Mouse (Mus musculus) erythroblast, embryonic 14.5 days (primary cell): ENCODE measurements around the gene Arhgap22. TPM values are rescaled to one million over a fixed set of nuclear protein-coding genes. Genes with fewer than 3 reads are reported as not detected.

Source experiments
- H3K27me3 ChIP-seq: 2 replicates; pipeline ENCODE4 v1.6.1; 2012; ENCODE audit warnings: inconsistent platforms; ENCODE audit not compliant: control insufficient read depth
- H3K36me3 ChIP-seq: 2 replicates; pipeline ENCODE4 v1.6.1; 2012; ENCODE audit warnings: mild to moderate bottlenecking, inconsistent platforms; ENCODE audit not compliant: control insufficient read depth
- H3K4me1 ChIP-seq: 2 replicates; pipeline ENCODE4 v1.6.1; 2012; ENCODE audit warnings: inconsistent platforms; ENCODE audit not compliant: control insufficient read depth
- H3K4me3 ChIP-seq: replicated peaks from 2 replicates; pipeline ENCODE3; 2012; ENCODE audit warnings: moderate library complexity, mild to moderate bottlenecking, inconsistent platforms
- H3K9me3 ChIP-seq: 2 replicates; pipeline ENCODE4 v1.6.1; 2012; ENCODE audit warnings: low read length, inconsistent platforms, mixed read lengths; ENCODE audit not compliant: control insufficient read depth
- GATA1 ChIP-seq: IDR thresholded peaks from 2 replicates; pipeline ENCODE4 v1.6.1; 2012; ENCODE audit warnings: low read length, inconsistent platforms, mixed read lengths
- TAL1 ChIP-seq: IDR thresholded peaks from 3 replicates; pipeline ENCODE4 v1.6.1; 2012; ENCODE audit warnings: low read length, inconsistent platforms, mixed read lengths
- polyA plus RNA-seq: library from polyadenylated mRNA; stranded (reverse); fragments of >175 nt; gene quantifications from 2 replicates; pipeline ENCODE4 v1.2.3, GENCODE M21; 2012

Arhgap22 gene
- polyA plus RNA-seq, 1 experiment: 0.02 TPM

DNA sequence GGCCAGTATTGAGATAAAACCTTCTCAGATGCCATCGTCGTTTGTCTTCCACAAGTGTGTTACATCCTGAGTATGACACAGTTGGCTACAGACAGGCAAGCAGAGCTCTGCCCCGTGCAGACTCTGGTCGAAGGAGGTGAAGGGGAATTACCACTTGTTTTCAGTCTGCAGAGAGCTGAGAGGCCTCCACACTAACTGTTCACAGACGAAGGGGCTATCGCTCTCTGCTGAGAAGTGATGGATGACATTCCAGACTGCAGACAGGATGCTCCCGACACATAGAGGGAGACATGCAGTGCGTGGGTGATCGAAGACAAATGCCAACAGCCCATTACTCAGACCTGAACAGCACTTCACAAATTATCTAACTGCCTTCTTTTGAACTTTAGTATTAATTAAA, 76.2 kb downstream of the Arhgap22 start:
- no peaks in the 10 kb centered on the region for H3K4me1 ChIP-seq
- H3K9me3 ChIP-seq: no peaks in the 10 kb centered on the region
- H3K36me3 ChIP-seq: no peaks in the 10 kb centered on the region
- no peaks in the 10 kb centered on the region for H3K27me3 ChIP-seq
- H3K4me3 ChIP-seq: no peak overlapping the region
- no peak for TF ChIP-seq GATA1

DNA sequence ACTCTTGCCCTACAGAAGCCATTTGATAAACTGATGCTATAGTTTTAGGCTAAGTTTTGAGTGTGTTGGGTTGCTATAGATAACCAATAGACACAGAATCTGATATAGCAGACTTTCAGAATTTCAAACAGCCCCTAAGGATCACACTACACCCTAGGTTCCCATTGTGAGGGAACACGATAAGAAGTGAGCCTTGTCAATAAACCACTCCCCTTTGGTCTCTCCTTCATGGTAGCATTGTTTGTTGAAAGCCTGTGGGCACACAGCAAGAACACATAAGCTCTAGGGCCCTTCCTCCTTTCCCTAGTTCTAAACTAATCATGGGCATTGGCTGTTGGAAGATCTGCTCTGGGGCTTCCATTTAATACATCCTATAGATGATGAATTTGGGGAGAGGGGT, 80.7 kb downstream of the Arhgap22 start:
- no peak for TF ChIP-seq TAL1
- TF ChIP-seq GATA1: no peak
- Histone ChIP-seq H3K9me3 (no peaks in the 10 kb centered on the region), H3K27me3 (no peaks in the 10 kb centered on the region), H3K4me1 (no peaks in the 10 kb centered on the region), H3K4me3 (no peak overlapping the region), H3K36me3 (no peaks in the 10 kb centered on the region)

DNA sequence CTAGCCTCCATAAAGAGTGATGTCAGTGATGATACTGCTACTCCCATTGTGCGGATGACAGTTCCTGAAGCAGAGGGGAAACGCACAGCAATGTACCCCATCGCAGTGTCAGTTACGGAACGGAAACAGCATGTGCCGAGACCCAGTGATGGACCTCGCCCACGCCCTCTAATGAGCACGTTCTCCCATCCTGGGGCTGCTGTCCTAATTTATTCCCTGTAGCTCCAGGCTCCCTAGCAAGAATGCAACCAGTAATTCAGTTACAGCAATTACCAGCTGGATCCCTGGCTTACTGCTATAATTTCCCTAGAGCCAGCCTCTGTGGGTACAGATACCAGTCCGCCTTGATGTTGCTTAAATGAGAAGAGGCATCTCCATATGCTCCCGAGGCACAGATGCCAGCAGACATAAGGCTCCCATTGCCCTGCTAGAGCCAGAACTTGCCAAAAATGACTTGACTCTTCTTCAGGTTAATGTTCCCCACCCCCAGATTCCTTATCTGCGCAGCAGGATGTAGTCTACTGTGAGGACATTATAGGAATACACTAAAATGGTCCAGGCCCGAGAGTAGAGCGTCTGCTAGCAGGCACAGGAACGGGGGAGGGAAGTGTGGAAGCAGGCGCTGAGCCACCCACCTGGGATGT, 83.0 kb downstream of the Arhgap22 start:
- no peak overlapping the region for H3K4me3 ChIP-seq
- H3K27me3 ChIP-seq: no peaks in the 10 kb centered on the region
- H3K4me1 ChIP-seq: no peaks in the 10 kb centered on the region
- no peak for TF ChIP-seq GATA1
- no peak for TF ChIP-seq TAL1
- H3K36me3 ChIP-seq: no peaks in the 10 kb centered on the region
- no peaks in the 10 kb centered on the region for H3K9me3 ChIP-seq

DNA sequence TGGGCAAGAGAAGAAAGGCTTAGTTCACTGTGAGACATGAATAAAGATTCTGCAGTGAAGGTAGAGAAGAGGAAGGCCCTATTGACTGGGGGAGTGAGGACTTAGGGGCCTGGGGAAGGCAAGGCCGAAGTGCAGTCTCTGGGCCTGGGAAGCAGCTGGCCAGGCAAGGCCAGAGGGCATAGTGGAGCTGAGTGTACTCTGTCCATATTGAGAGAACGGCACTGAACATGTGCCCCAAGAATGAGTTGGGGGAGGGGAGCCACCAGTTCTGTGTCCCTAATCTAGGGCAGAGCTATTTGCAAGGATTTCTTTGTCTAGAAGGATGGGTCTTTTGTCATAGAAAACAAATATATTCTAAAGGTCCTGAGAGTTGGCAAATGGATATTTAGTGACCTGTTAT, 86.8 kb downstream of the Arhgap22 start:
- TF ChIP-seq TAL1 (no peak), GATA1 (no peak)

DNA sequence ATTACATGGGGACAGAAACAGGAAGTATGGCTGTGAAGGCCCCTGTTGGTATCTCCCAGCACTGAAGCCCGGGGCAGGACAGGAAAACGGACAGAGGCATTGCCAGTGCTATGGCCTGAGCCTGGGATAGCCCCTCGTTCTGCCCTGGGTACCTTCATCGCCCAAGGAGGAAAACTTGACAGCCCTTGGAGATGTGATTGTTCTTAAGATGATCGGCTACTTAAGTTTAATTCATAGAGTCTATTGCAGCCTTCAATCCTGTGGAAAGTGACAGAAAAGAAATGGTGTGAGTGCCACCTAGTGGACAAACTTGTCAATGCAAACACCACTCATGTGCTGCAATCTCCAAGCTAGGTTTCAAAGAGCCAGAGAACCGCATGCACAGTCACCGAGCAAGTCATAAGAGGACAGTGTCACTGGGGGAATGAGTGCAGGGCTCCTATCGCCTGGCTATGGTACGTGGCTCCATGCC, 89.6 kb downstream of the Arhgap22 start:
- Histone ChIP-seq H3K4me3 (no peak overlapping the region), H3K9me3 (no peaks in the 10 kb centered on the region), H3K27me3 (no peaks in the 10 kb centered on the region), H3K36me3 (no peaks in the 10 kb centered on the region), H3K4me1 (no peaks in the 10 kb centered on the region)
- no peak for TF ChIP-seq TAL1
- TF ChIP-seq GATA1: no peak

More for the DNA sequence above, 86.8 kb downstream of the Arhgap22 start:
- Histone ChIP-seq H3K9me3 (no peaks in the 10 kb centered on the region), H3K4me1 (no peaks in the 10 kb centered on the region), H3K4me3 (no peak overlapping the region), H3K27me3 (no peaks in the 10 kb centered on the region), H3K36me3 (no peaks in the 10 kb centered on the region)

DNA sequence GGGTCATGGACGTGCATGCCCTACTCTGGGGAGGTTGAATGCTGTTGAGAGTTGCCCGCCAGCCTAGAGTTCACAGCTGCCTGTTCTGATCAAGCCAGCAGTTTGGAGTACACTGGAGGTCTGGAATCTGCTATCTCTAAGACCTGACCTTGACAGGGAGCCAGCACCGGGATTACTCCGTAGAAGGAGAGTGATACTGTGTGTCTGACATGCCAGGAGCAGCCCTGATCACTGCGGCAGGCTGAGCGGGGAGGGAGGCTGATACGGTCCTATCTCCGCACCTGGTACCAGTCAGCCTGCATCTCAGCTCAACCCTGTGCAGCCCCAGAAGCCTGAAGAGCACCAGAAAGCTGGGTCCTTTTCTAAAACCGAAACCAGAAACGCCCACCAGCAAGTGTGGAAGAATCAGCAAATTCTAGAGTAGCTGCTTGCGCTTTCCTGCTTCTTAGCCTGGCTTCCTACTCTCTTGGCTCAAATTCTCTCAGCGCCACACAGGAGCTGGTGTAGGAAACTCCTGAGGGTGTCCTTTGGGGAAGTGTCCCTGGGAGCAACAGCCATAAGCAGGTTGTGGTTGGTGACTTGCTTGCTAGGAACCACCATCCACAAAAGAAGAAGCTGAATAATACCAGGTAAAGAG, 91.9 kb downstream of the Arhgap22 start:
- TF ChIP-seq TAL1: no peak
- no peak for TF ChIP-seq GATA1
- Histone ChIP-seq H3K36me3 (no peaks in the 10 kb centered on the region), H3K4me3 (no peak overlapping the region), H3K4me1 (no peaks in the 10 kb centered on the region), H3K9me3 (no peaks in the 10 kb centered on the region), H3K27me3 (no peaks in the 10 kb centered on the region)

DNA sequence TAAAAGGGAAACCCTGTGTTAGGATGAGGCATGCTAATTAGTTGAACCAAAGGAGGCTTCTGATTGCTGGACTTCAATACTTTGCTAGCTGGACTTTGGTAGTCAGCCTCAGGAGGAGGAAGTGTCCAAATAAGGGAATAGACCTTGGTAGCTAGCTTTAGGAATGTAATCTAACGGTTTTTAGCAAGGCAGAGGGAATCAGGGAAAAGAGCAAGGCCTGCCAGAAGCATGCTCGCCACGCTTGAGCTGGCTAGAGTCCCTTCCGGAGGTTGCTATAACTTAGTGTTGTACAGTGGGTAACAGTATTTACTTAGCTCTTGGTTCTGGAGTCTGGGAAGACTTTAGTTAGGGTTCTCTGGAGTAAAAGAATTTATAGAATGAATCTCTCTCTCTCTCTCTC, 96.9 kb downstream of the Arhgap22 start:
- no peak for TF ChIP-seq GATA1
- TF ChIP-seq TAL1: no peak
- Histone ChIP-seq H3K27me3 (no peaks in the 10 kb centered on the region), H3K4me1 (no peaks in the 10 kb centered on the region), H3K36me3 (no peaks in the 10 kb centered on the region), H3K4me3 (no peak overlapping the region), H3K9me3 (no peaks in the 10 kb centered on the region)

DNA sequence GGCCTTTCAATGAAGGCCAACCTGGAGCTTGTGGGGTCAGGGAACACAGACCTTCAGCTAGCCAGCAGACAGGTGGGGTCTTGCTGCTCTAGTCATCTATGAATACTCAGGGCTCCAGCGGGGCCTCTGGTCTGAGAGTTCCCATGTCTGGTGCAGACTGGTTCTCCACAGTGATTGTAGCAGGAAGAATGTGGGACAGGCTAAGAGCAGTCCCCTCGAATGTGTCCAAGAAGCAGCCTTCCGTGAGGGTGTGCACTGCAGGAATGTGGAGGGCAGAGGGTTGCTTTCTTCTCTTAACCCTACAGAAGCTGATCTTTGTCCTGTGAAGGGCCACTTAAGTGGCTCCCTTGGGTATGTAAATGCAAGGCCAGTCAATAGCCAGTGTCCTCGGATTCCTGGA, 98.5 kb downstream of the Arhgap22 start:
- no peak for TF ChIP-seq TAL1
- no peak for TF ChIP-seq GATA1
- H3K4me3 ChIP-seq: no peak overlapping the region

DNA sequence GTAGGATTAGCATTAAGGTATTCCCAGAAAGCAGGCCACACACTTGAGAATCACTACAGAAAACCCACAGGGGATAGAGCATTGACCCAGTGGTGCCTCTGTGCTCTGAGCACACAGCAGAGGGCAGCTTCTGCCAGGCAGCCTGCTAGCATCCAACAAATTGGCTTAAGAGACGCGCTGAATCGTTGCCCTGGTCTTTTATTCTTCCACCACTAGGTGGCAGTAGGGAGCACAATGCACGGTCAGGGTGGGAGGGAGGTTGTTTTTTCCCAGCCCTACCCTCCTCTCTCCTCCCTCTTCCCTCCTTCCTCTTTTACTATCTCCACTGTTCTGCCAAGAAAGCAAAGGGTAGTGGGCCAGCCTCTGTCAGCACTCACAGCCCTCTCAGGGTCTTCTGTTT, 99.8 kb downstream of the Arhgap22 start:
- H3K27me3 ChIP-seq: peaks cover 18% of the 10 kb centered on the region
- no peaks in the 10 kb centered on the region for H3K4me1 ChIP-seq
- no peaks in the 10 kb centered on the region for H3K36me3 ChIP-seq
- H3K4me3 ChIP-seq: no peak overlapping the region
- H3K9me3 ChIP-seq: no peaks in the 10 kb centered on the region
- TF ChIP-seq GATA1: no peak
- TF ChIP-seq TAL1: no peak

More for the DNA sequence above, 98.5 kb downstream of the Arhgap22 start:
- Histone ChIP-seq H3K27me3 (peaks cover 6% of the 10 kb centered on the region), H3K36me3 (no peaks in the 10 kb centered on the region), H3K4me1 (no peaks in the 10 kb centered on the region), H3K9me3 (no peaks in the 10 kb centered on the region)
